Mouse (Mus musculus): ENCODE data around the gene Pklr.

GRCm38 (mm10) chr3:89161786-89162185 is 25.8 kb downstream of the Pklr start:
- no peak for TF ChIP-seq CTCF (IDR thresholded peaks at IDR 0.05; ENCODE audit: low read depth)
- TF ChIP-seq EP300 (optimal IDR thresholded peaks at IDR 0.05): no peak

All from stomach, postnatal 0 days (tissue).